Mouse (Mus musculus): ENCODE data around the gene Adat1. TPM values are rescaled to one million over a fixed set of nuclear protein-coding genes. Genes with fewer than 3 reads are reported as not detected.
"Not testable (repeated sequence)": the region's sequence is repeated elsewhere in the genome, so short reads cannot be mapped to it uniquely, and the experiment has no call there.

Gene Adat1
- polyA plus RNA-seq, 1 experiment: 3.1 TPM

DNA sequence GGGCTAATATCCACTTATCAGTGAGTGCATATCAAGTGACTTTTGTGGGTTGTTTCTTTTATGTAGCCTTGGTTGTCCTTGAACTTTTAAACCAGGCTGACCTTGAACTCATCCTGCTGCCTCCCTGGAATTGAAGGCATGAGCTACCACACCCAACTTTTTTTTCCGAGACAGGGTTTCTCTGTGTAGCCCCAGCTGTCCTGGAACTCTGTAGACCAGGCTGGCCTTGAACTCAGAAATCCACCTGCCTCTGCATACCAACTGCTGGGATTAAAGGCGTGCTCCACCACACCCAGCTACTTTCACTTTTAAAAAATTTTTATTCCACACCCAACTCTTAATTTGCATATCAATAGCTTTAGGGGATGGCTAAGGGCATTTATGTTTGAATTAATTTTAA is 48.6 kb downstream of the Adat1 start:
- no peak for TF ChIP-seq POLR2A (IDR thresholded peaks at IDR 0.05; ENCODE audit: borderline replicate concordance, low read depth, low read length)
- TF ChIP-seq CTCF (IDR thresholded peaks at IDR 0.05; ENCODE audit: low read depth, low read length): no peak
- Histone ChIP-seq H3K4me1 (ENCODE audit: control insufficient read depth, insufficient read depth, low read length) (peaks cover 46% of the 10 kb centered on the region), H3K27ac (ENCODE audit: insufficient read depth, low read depth, low read length) (no peak overlapping the region), H3K4me3 (ENCODE audit: insufficient read depth, low read length) (no peak overlapping the region)

DNA sequence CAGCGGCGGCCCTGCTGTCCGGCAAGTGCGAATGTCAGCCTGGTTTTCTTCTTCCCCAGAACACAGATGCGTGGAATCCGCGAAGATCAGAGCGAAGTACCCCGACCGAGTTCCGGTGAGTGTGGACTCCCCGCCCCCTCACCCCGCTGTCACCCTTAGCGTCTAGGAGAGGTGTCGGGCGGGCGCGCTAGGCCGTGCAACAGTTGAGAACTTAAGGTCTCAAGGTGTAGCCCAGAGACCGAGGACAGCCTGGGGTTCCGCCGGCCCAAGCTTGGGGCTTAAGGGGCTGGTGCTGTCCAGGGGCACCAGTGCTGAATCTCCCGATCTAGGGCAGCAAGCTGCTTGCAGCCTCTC is 51.0 kb downstream of the Adat1 start:
- H3K4me3 ChIP-seq (ENCODE audit: insufficient read depth, low read length): peak overlapping the region; percentile 86
- TF ChIP-seq CTCF (IDR thresholded peaks at IDR 0.05; ENCODE audit: low read depth, low read length): no peak
- no peak for TF ChIP-seq POLR2A (IDR thresholded peaks at IDR 0.05; ENCODE audit: borderline replicate concordance, low read depth, low read length)
- H3K27ac ChIP-seq (ENCODE audit: insufficient read depth, low read depth, low read length): peak overlapping the region; percentile 29; the same call in 1 of the 2 replicates
- H3K4me1 ChIP-seq (ENCODE audit: control insufficient read depth, insufficient read depth, low read length): peaks cover 35% of the 10 kb centered on the region

DNA sequence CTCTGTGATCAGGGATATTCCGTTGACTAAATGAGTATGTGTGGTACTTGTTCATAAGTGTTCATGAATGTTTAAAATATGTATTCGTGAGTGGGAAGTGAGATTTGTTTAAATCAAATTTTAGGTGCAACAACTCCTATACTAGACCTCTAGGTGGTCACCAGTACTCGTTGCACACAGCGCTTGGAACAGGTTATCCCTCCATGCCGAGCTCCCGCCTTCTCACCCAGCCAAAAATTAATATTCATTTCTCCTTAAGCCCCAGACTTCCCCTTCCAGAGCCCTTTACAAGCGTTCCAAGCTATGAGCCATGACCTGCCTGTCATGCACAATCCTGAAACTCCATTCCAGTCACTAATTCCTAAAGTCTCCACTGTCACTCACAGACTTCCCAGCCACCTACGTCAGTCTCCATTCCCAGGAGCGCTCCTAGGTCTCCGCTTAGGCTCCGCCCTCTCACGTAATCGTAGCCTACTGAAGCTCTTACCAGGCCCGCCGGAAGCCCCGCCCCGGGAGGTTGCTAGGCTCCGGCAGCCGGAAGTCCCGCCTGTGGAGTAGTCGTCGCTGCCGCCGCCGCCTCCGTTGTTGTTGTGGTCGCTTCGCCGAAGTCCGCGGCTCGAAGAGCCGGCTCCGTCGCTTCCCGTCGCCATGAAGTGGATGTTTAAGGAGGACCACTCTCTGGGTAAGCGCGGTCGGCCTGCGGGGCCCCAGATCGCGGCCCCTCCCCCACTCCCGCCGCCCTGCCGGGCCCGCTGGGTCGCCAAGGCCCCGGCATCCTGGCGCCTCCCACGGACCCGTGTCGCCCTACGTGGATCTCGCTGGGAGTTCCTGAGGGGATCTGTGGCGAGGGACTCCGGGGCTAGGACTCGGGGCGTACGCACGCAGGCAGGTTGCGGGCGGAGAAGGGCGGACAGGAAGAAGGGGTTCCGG is 51.7 kb downstream of the Adat1 start, which contains the start of gene Gabarapl2:
Gene Gabarapl2, plus strand, starts transcription at position 533 of the 930 bp plus-strand sequence.
- Histone ChIP-seq H3K4me1 (ENCODE audit: control insufficient read depth, insufficient read depth, low read length) (peaks cover 28% of the 10 kb centered on the region), H3K27ac (ENCODE audit: insufficient read depth, low read depth, low read length) (peak within 1 kb of the TSS; percentile 29), H3K4me3 (ENCODE audit: insufficient read depth, low read length) (peak within 1 kb of the TSS; percentile 86)
- TF ChIP-seq CTCF (IDR thresholded peaks at IDR 0.05; ENCODE audit: low read depth, low read length): no peak
- no peak for TF ChIP-seq POLR2A (IDR thresholded peaks at IDR 0.05; ENCODE audit: borderline replicate concordance, low read depth, low read length)

DNA sequence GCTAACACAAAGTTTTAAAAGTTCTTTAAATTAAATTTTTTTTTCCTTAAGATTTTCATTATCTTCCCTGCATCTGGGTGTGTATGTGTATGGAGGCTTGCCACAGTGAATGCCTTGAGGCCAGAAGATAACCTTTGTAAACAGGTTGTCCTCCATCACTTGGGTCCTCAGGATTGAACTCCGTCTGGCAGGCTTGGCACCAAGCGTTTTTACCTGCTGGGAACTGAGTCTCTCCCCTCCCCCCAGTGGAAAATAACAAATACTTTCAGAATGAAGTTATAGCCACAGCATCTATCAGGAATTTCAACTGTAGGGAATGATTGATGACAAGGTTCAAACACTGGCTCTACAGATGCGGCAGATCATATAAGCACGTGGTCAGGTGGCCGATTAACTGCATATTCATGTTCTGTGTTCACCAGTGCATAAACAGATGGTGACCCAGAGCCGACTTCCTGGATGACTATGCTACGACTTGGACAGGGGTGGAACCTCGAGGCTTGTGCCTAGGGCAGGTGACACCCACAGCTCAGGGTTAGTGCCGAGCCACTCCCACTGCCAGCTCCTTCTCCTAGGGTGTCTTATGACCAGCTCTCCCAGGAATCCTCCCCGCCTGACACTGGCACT is 52.5 kb downstream of the Adat1 start:
- Histone ChIP-seq H3K4me1 (ENCODE audit: control insufficient read depth, insufficient read depth, low read length) (peaks cover 23% of the 10 kb centered on the region), H3K4me3 (ENCODE audit: insufficient read depth, low read length) (peak overlapping the region; percentile 86), H3K27ac (ENCODE audit: insufficient read depth, low read depth, low read length) (peak overlapping the region; percentile 20; the same call in 1 of the 2 replicates)
- no peak for TF ChIP-seq CTCF (IDR thresholded peaks at IDR 0.05; ENCODE audit: low read depth, low read length)
- TF ChIP-seq POLR2A (IDR thresholded peaks at IDR 0.05; ENCODE audit: borderline replicate concordance, low read depth, low read length): no peak

DNA sequence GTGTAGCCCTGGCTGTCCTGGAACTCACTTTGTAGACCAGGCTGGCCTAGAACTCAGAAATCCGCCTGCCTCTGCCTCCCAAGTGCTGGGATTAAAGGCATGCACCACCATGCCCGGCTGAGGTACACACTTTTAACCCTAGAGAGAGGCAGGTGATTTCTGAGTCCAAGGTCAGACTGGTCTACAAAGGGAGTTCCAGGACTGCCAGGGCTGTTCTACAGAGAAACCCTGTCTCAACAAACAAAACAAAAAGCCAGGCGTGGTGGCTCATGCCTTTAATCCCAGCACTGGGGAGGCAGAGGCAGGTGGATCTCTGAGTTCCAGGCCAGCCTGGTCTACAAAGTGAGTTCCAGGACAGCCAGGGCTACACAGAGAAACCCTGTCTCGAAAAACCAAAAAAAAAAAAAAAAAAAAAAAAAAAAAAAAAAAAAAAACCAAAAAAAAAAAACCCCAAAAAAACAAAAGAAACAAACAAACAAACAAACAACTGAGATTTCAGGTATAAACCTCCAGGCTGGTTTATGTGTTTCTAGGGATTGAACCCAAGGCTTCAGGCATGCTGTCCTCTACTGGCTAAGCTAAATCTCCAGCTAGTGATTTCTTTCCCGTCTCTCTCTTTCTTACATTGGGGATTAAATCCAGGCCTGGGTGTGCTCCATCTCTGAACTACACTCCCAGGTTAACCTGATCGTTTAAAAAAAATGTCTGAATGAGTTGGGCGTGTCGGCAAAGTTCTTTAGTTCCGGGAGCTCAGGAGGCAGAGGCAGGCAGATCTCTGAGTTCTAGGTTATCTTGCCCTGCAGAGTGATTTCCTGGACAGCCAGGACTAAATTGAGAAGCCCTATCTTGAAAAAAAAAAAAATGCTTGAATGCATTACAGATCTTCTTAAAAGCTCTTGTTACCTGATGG is 53.8 kb downstream of the Adat1 start:
- H3K4me3 ChIP-seq (ENCODE audit: insufficient read depth, low read length); H3K27ac ChIP-seq (ENCODE audit: insufficient read depth, low read depth, low read length): not testable (repeated sequence)
- H3K4me1 ChIP-seq (ENCODE audit: control insufficient read depth, insufficient read depth, low read length): peaks cover 22% of the 10 kb centered on the region

DNA sequence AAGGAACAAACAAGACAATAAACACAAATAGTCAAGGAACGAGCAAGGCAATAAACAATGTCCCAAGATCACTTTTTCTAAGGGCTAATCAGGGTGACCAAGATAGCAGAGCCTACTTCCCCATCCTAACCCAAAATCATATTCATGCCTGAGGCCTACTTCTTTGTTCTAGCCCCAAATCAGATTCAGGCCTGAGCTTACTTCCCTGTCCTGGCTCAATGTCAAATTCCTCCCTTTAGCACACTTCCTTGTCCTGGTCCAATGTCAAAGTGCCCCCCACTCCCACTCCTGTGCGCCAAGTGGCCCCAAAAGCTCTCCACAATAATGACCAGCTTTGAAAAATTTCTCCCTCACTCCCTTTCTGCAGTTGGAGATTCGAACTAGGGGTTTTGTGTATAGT is 54.9 kb downstream of the Adat1 start:
- H3K4me3 ChIP-seq (ENCODE audit: insufficient read depth, low read length): no peak overlapping the region
- H3K4me1 ChIP-seq (ENCODE audit: control insufficient read depth, insufficient read depth, low read length): peaks cover 25% of the 10 kb centered on the region
- H3K27ac ChIP-seq (ENCODE audit: insufficient read depth, low read depth, low read length): peak overlapping the region; percentile 56
- no peak for TF ChIP-seq CTCF (IDR thresholded peaks at IDR 0.05; ENCODE audit: low read depth, low read length)
- TF ChIP-seq POLR2A (IDR thresholded peaks at IDR 0.05; ENCODE audit: borderline replicate concordance, low read depth, low read length): no peak

DNA sequence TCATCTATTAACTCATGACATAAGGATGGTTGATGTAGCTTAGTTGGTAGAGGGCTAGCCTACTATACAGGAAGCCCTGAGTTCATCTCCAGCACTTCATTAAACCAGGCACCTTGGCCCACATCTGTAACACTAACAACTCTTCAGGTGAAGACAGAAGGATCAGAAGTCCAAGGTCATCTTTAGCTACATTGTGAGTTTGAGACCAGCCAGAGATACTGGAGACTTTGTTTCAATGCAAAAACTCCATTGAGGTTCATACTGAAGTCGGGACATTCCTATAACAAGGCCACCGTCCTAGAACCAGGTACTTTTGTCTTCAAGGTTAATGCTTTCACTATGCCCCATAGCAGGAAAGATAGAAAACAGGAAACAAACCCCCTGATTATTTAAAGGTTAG is 57.9 kb downstream of the Adat1 start:
- H3K4me3 ChIP-seq (ENCODE audit: insufficient read depth, low read length): no peak overlapping the region
- TF ChIP-seq POLR2A (IDR thresholded peaks at IDR 0.05; ENCODE audit: borderline replicate concordance, low read depth, low read length) (no peak), CTCF (IDR thresholded peaks at IDR 0.05; ENCODE audit: low read depth, low read length) (no peak)
- no peak overlapping the region for H3K27ac ChIP-seq (ENCODE audit: insufficient read depth, low read depth, low read length)
- peaks cover 19% of the 10 kb centered on the region for H3K4me1 ChIP-seq (ENCODE audit: control insufficient read depth, insufficient read depth, low read length)

DNA sequence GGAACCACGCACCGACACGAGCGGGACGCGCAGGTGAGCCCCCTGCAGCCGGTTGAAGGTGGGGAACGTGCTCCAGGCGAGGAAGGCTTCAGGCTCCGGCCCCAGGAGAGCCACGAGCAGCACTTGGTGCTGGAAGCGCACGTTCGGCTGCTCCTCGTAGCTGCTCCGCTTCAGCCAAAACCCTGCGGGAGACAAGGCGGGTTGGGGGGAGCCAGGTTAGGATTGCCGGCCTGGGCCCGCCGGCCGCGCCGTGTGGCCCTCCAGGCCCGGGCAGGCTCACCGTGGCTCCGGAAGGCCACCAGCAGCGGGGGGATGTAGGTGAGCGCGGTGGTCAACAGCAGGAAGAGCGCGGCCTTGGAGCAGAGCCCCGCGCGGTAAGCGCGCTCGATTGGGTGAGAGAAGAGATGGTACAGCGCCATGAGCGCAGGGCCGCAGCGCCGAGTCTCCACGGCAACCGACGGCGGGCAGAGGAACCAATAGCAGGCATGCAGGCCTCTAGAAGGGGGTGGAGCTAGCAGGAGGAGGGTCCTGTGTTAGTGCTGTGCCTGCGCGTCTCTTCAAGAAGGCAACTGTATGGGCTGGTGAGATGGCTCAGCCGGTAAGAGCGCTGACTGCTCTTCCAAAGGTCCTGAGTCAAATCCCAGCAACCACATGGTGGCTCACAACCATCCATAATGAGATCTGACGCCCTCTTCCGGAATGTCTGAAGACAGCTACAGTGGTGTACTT is 58.6 kb downstream of the Adat1 start, which contains the start of gene Tmem231:
Gene Tmem231, minus strand, starts transcription at position 534 of the 729 bp plus-strand sequence.
- H3K4me3 ChIP-seq (ENCODE audit: insufficient read depth, low read length): peak within 1 kb of the TSS; percentile 67
- no peak within 1 kb of the TSS for H3K27ac ChIP-seq (ENCODE audit: insufficient read depth, low read depth, low read length)
- TF ChIP-seq POLR2A (IDR thresholded peaks at IDR 0.05; ENCODE audit: borderline replicate concordance, low read depth, low read length) (no peak), CTCF (IDR thresholded peaks at IDR 0.05; ENCODE audit: low read depth, low read length) (no peak)
- peaks cover 19% of the 10 kb centered on the region for H3K4me1 ChIP-seq (ENCODE audit: control insufficient read depth, insufficient read depth, low read length)

Data from bone marrow macrophage, adult 2 months (primary cell).